In the genomic region with DNA sequence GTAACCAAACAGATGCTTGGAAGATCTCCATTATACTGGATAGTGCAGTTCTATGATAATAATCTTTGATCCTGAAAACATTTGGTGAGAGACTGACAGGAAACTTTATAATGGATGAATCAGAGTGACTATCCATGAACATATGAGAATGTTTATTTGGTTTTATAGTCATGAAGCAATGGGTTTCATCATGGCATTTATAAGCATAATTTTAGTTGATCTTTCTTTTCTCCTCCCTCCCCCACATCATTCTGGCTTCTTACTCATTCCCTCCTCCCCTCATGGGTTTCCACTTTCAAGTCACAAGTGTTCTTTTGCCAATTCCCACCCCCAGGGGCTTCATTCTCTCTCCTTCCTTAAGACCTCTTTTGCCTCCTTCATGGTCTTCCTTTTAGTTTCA, we compare ENCODE assay signal across 26 mouse cellular contexts. TPM values are rescaled to one million over a fixed set of nuclear protein-coding genes. Genes with fewer than 3 reads are reported as not detected.
A peak's percentile ranks its signal among the peaks of the same experiment; 100 is the strongest.
DNase-seq lines count a peak whose midpoint lies in the region; ATAC-seq and TF ChIP-seq lines count a peak whose summit lies in the region.
"Had no signal": no experiment of that assay in that cellular context is flagged by ENCODE, and none has a peak within 500 bp of the region (broad histone marks: within the 10 kb centered on the region; RNA-seq: fewer than 3 reads in every experiment).

No protein-coding gene starts in this region.

- intact Hi-C loops in heart, adult 2 months (cut with DNase I) = no loop called here
- intact Hi-C loops in heart, postnatal 25 days (cut with DNase I) = no loop called here

- no peak overlapping the region for H3K4me3 ChIP-seq in heart, adult 2 months
- H3K4me3 ChIP-seq in kidney, embryonic 15.5 days (replicated peaks) = no peak overlapping the region
- no peak overlapping the region for H3K4me3 ChIP-seq in myocyte
- H3K4me3 ChIP-seq: gastrocnemius, adult 2 months; heart, embryonic 12.5 days; heart, embryonic 15.5 days; hindbrain, embryonic 12.5 days; hindbrain, embryonic 15.5 days had no signal

- no peaks in the 10 kb centered on the region for H3K9me3 ChIP-seq in kidney, embryonic 15.5 days (replicated peaks)
- H3K9me3 ChIP-seq: G1E; heart, embryonic 12.5 days; heart, embryonic 15.5 days; hindbrain, embryonic 12.5 days; hindbrain, embryonic 15.5 days had no signal

- peak overlapping the region; percentile 62 for H3K27ac ChIP-seq in heart, adult 2 months
- H3K27ac ChIP-seq in kidney, embryonic 15.5 days = 0 out of 2 replicates have a peak overlapping the region, but pooled peaks have one; percentile 22
- H3K27ac ChIP-seq: gastrocnemius, adult 2 months; heart, embryonic 15.5 days; hindbrain, embryonic 12.5 days; hindbrain, embryonic 15.5 days had no signal

- no peak for TF ChIP-seq POLR2A in heart, adult 2 months (IDR thresholded peaks at IDR 0.05; ENCODE audit: insufficient read depth, low read depth, low read length)
- no peak for TF ChIP-seq POLR2A in myocyte (IDR thresholded peaks at IDR 0.05; ENCODE audit: insufficient read length, low read depth)

- H3K79me2 ChIP-seq in heart, adult 2 months (replicated peaks; ENCODE audit: control insufficient read depth, insufficient read depth, low read length) = no peaks in the 10 kb centered on the region
- no peaks in the 10 kb centered on the region for H3K79me2 ChIP-seq in myocyte (ENCODE audit: control insufficient read depth, insufficient read depth)

- no peak overlapping the region for H3K9ac ChIP-seq in heart, adult 2 months (ENCODE audit: low read depth, low read length)
- H3K9ac ChIP-seq in kidney, embryonic 15.5 days = no peak overlapping the region
- H3K9ac ChIP-seq: forebrain, postnatal 0 days; heart, embryonic 12.5 days; heart, embryonic 15.5 days; hindbrain, embryonic 12.5 days; hindbrain, embryonic 15.5 days had no signal

- ATAC-seq in kidney, embryonic 15.5 days (replicated peaks; ENCODE audit: low FRiP score) = no peak
- ATAC-seq: forebrain, embryonic 14.5 days; forebrain, postnatal 0 days; intestine, postnatal 0 days had no signal

- H3K36me3 ChIP-seq in heart, adult 2 months (ENCODE audit: control insufficient read depth, insufficient read depth, low read length) = peaks cover 3% of the 10 kb centered on the region
- H3K36me3 ChIP-seq in kidney, embryonic 15.5 days = peaks cover 3% of the 10 kb centered on the region; the same call in 1 of the 2 replicates
- H3K36me3 ChIP-seq in myocyte (ENCODE audit: control insufficient read depth, insufficient read depth) = no peaks in the 10 kb centered on the region
- H3K36me3 ChIP-seq: heart, embryonic 15.5 days had no signal

- H3K27me3 ChIP-seq in heart, adult 2 months (ENCODE audit: control insufficient read depth, insufficient read depth, low read length) = no peaks in the 10 kb centered on the region
- H3K27me3 ChIP-seq in kidney, embryonic 15.5 days = no peaks in the 10 kb centered on the region
- no peaks in the 10 kb centered on the region for H3K27me3 ChIP-seq in myocyte (ENCODE audit: control insufficient read depth, insufficient read depth, insufficient read length)
- H3K27me3 ChIP-seq: CH12.LX; heart, embryonic 12.5 days; heart, embryonic 15.5 days; hindbrain, embryonic 12.5 days; hindbrain, embryonic 15.5 days had no signal

- no peak for DNase-seq in heart, adult 2 months
- DNase-seq in heart, postnatal 25 days (ENCODE audit: low spot score) = no peak
- DNase-seq in kidney, postnatal 4 days = no peak
- peak; percentile 23 for DNase-seq in brain, adult 2 months (ENCODE audit: low read depth, low spot score)
- DNase-seq in layer of hippocampus, adult 9-10 months (ENCODE audit: low spot score) = no peak
- DNase-seq in cerebellum, adult 9-10 months = no peak
- DNase-seq: adrenal gland, adult 8-10 months; adrenal gland, postnatal 36 days; cerebellum, adult 11-12 months; cerebellum, adult 8-10 months; cerebellum, postnatal 14 days; forebrain, postnatal 0 days; gastrocnemius, adult 2 months; gastrocnemius, postnatal 14 days; heart, postnatal 10 days; kidney, adult 8-10 months had no signal

- H3K4me2 ChIP-seq in kidney, embryonic 15.5 days = no peak overlapping the region
- peak overlapping the region; percentile 35 for H3K4me2 ChIP-seq in myocyte (ENCODE audit: low read depth)
- H3K4me2 ChIP-seq: heart, embryonic 12.5 days; heart, embryonic 15.5 days; hindbrain, embryonic 12.5 days; hindbrain, embryonic 15.5 days had no signal

- TF ChIP-seq EP300 in heart, adult 2 months (IDR thresholded peaks at IDR 0.05; ENCODE audit: insufficient read depth, low read depth, low read length) = no peak

- peaks cover 1% of the 10 kb centered on the region for H3K4me1 ChIP-seq in heart, adult 2 months (ENCODE audit: control insufficient read depth, insufficient read depth, low read length)
- no peaks in the 10 kb centered on the region for H3K4me1 ChIP-seq in kidney, embryonic 15.5 days
- H3K4me1 ChIP-seq: heart, embryonic 12.5 days; heart, embryonic 15.5 days; hindbrain, embryonic 12.5 days; hindbrain, embryonic 15.5 days had no signal

- no peak overlapping the region for H3ac ChIP-seq in myocyte (ENCODE audit: control insufficient read depth, insufficient read length)

- TF ChIP-seq CTCF in heart, adult 2 months (IDR thresholded peaks at IDR 0.05) = no peak

TF ChIP-seq in myocyte, 11 proteins besides CTCF, POLR2A, EP300 and RAD21:
- peak; percentile 49; the same call in 1 of the 2 replicates for TF ChIP-seq CEBPB (IDR thresholded peaks at IDR 0.05; ENCODE audit: insufficient read depth, poor library complexity, severe bottlenecking)
- TF ChIP-seq TCF3 (IDR thresholded peaks at IDR 0.05; ENCODE audit: insufficient read length, low read depth) = no peak
- no peak for TF ChIP-seq REST (IDR thresholded peaks at IDR 0.05; ENCODE audit: insufficient read depth, insufficient read length)

RNA-seq across cellular contexts. Expression of a gene that starts 19.2 kb away (rescaled TPM):
- 10 to 100 TPM; 50.7 to 52.3 TPM for total RNA-seq in heart, adult 2 months (2021)
- 34.2 and 62.3 TPM in 2 replicates for polyA plus RNA-seq in heart, adult 2 months (2012; rRNA removed)
- 10 to 100 TPM; 50.4 to 55.0 TPM for total RNA-seq in heart, postnatal 25 days (2021)
- polyA plus RNA-seq in kidney, embryonic 15.5 days (2015; fragmentation: Nextera tagmentation; extraction: Ambion mirVana) = 35.1 and 40.6 TPM in 2 replicates
- polyA plus RNA-seq in myocyte (2012; fragmentation: generic; extraction: Trizol) = 10.4 TPM

RNA-seq across cellular contexts. Expression of a gene that starts 19.3 kb away (rescaled TPM):
- 10 to 100 TPM; 23.8 to 24.0 TPM for total RNA-seq in heart, adult 2 months (2021)
- 8.2 and 16.4 TPM in 2 replicates for polyA plus RNA-seq in heart, adult 2 months (2012; rRNA removed)
- 10 to 100 TPM; 23.1 to 27.1 TPM for total RNA-seq in heart, postnatal 25 days (2021)
- 6.2 and 8.2 TPM in 2 replicates for polyA plus RNA-seq in kidney, embryonic 15.5 days (2015; fragmentation: Nextera tagmentation; extraction: Ambion mirVana)
- 6.8 TPM for polyA plus RNA-seq in myocyte (2012; fragmentation: generic; extraction: Trizol)
